Mouse (Mus musculus): ENCODE data around the gene Atp5mpl. TPM values are rescaled to one million over a fixed set of nuclear protein-coding genes. Genes with fewer than 3 reads are reported as not detected.

Atp5mpl gene
- total RNA-seq, 1 experiment from 2014 or later: 531 TPM

DNA sequence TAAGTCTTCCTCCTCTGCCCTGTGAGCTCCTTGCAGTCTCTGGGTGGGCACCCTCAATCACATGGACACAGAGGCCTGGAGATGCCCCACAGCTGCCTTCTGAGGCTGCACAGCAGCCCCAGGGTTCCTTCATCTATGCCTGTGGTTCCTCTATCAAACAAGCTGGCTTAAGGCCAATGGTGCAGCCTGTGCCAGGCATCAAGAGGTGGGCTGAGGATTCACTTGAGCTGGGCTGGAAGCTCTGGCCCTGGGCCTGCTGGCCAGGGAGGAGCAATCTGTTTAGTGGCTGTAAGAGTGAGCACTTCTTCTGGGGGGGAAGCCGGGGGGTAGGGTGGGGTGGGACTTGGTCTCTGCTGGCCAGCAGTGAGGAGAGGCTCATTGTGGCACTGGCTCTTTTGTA is 39.4 kb downstream of the Atp5mpl start:
- ATAC-seq (replicated peaks; ENCODE audit: insufficient number of reproducible peaks, low FRiP score, low TSS enrichment, poor library complexity, severe bottlenecking): no peak

DNA sequence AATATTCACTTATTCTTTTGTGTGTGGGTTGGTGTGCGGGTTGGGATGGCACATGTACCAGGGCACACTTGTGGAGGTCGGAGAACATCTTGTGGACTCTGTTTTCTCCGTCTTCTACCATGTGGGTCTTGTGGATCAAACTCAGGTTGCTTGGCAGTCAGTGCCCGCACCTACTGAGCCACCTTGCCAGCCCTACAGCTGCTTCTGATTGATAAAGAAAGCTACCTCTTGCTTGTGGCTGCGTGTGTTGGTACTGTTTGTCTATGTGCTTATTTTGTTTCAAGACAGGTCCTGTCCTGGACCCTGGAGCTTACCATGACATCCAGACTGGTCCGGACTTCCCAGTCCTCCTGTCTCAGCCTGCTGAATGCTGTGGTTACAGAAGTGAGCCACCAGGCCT is 43.7 kb downstream of the Atp5mpl start:
- no peak for ATAC-seq (replicated peaks; ENCODE audit: insufficient number of reproducible peaks, low FRiP score, low TSS enrichment, poor library complexity, severe bottlenecking)

DNA sequence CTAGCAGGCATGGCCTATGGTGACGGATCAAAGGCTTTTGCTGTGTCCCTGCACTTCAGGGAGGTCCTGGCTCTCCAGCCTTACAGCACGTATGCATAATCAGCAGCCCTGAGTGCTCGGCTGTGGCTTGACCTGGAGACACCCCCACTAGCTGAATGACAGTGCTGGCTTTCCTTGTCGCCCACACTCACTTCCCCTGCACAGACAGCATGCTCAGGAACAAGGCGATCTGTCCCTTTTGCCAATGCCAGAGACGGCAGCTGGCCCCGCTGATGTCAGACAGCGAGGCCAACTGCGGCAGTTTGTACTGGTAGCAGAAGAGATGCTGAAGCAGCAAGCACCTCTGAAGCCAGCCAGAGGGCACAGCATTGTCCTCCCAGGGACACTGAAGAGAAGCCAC is 46.7 kb downstream of the Atp5mpl start:
- no peak for ATAC-seq (replicated peaks; ENCODE audit: insufficient number of reproducible peaks, low FRiP score, low TSS enrichment, poor library complexity, severe bottlenecking)

DNA sequence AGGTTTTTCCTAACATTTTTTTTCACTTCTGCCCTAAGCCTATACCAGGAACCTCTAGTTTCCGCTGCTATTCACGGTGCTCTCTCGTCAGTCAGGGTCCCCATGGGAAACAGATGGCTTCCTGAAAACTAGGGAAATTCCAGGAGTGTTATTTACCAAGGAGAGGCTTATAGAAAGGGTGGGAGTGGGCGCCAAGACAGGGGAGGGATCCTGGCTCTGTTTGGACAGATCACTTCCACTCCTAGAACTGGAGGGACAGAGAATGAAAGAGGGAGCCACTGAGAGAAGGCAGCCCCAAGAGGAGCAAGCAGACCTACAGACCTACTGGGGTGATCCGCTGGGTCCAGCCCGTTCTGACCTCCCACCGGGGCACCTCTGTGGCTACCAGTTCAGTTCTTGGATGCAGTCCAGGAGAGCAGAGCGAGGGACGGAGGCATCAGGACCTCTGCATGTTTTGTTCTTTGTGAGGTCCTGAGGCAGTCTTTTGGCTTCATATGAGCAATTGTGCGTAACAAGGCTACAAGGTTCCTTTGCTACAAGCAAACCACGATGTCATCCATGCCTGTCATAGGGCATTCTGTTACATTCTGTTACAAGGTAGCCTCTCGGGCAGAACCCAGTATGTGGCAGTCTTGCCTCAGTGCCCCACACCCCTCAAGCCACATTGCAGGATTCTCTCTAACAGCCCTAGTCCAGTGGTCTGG is 50.1 kb downstream of the Atp5mpl start:
- ATAC-seq (replicated peaks; ENCODE audit: insufficient number of reproducible peaks, low FRiP score, low TSS enrichment, poor library complexity, severe bottlenecking): no peak

DNA sequence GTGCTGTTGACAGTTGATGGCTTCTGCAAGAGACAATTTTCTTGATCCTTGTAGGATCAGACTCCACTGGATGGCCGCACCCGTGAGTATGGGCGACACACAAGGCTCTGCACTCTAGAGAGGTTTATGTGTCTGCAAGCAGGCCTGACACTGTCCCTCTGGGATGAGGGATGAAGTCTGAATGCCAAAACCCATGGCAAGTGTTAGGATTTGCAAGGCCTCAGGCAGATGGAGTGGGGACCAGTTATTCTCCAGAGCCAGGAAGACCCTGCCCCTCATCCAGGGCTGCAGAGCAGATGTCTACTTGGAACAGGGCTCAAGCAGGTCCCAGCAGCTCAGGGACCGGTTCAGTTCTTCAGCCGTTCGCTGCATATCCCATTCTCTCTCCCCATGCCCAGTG is 51.0 kb downstream of the Atp5mpl start:
- ATAC-seq (replicated peaks; ENCODE audit: insufficient number of reproducible peaks, low FRiP score, low TSS enrichment, poor library complexity, severe bottlenecking): no peak

DNA sequence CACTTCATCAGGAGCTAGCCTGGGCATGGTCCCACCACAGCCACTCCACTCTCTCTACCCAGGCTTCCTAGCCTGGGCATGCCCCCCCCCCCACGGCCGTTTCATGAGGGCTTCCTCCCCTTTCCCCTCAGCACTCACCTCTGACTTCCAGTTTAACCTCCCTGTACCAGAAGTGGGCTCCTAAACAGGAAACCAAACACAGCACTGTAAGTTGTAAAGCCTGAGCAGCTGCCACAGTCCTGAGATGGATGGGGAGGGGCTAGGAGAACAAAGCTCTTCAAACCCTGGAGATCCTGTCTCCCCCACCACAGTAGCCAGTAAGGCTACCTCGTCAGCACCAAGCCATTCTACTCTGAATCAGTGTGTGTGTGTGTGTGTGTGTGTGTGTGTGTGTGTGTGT is 52.7 kb downstream of the Atp5mpl start:
- no peak for ATAC-seq (replicated peaks; ENCODE audit: insufficient number of reproducible peaks, low FRiP score, low TSS enrichment, poor library complexity, severe bottlenecking)

DNA sequence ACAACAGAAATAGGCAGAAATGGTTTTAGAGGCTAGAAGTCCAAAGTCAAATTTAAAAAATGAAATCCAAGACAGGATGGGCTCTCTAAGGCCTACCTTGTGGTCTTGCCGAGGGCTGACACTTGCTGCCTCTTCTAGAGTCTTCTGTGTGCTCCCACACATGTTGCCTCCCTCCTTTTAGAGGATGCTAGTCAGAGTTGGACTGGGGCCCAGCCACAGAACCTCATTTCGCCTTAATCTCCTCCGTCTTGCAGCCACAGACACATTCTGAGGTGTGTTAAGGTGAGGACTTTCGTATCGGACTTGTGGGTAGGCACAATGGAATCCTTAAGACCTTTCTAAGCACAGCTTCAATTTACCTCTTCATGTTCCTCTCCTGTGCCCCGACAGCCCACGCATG is 54.0 kb downstream of the Atp5mpl start:
- no peak for ATAC-seq (replicated peaks; ENCODE audit: insufficient number of reproducible peaks, low FRiP score, low TSS enrichment, poor library complexity, severe bottlenecking)

DNA sequence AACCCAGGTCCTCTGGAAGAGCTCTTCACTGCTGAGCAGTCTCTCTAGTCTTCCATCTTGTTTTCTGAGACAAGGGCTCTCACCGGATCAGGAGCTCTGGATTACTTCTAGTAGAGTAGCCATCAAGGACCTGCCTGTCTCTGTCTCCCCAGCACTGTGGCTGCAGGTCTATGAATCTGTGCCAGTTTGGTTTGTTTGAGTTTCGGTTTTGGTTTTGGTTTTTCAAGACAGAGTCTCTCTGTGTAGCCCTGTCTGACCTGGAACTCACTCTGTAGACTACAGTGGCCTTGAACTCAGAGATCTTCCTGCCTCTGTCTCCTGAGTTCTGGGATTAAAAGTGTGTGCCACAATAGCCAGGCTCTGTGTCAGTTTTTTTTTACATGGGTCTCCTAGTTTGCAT is 55.0 kb downstream of the Atp5mpl start:
- no peak for ATAC-seq (replicated peaks; ENCODE audit: insufficient number of reproducible peaks, low FRiP score, low TSS enrichment, poor library complexity, severe bottlenecking)

Other genes starting within 250 kb of the Atp5mpl start
- gene Klc1, start 208.1 kb downstream of the Atp5mpl start, total RNA-seq (2017): 142 to 241 TPM (median 173 TPM) in 3 replicates
- gene Xrcc3, start 153.1 kb downstream of the Atp5mpl start, total RNA-seq (2017): 0.11 to 2.1 TPM (median 1.9 TPM) in 3 replicates
- gene Zfyve21, start 152.8 kb downstream of the Atp5mpl start, total RNA-seq (2017): 1.0 to 3.8 TPM (median 3.5 TPM) in 3 replicates
- gene Ppp1r13b, start 58.9 kb downstream of the Atp5mpl start, total RNA-seq (2017): 9.8 to 19.1 TPM (median 12.6 TPM) in 3 replicates
- 0.29 TPM in 1 of 3 replicates, not detected in the others for gene Tdrd9, start 4.6 kb upstream of the Atp5mpl start, total RNA-seq (2017)
- gene Rd3l, start 14.3 kb upstream of the Atp5mpl start, total RNA-seq (2017): not detected in 3 replicates
- not detected in 3 replicates for gene Aspg, start 139.7 kb upstream of the Atp5mpl start, total RNA-seq (2017)
- not detected in 3 replicates for gene Kif26a, start 179.2 kb upstream of the Atp5mpl start, total RNA-seq (2017)

All from monocyte, adult 5-6 weeks (primary cell).